Mouse (Mus musculus) liver, postnatal 0 days (tissue): ENCODE results near the gene Cdk9. TPM values are rescaled to one million over a fixed set of nuclear protein-coding genes. Genes with fewer than 3 reads are reported as not detected.

Experiments used
- ATAC-seq: fragments of 200-750 bp; cut with Nextera tagmentation; 2 replicates; pipeline ENCODE4 v1.8.0; 2017; ENCODE audit warnings: mild to moderate bottlenecking, moderate library complexity
- DNase-seq: peaks from one replicate; pipeline ENCODE4 v3.0.0-alpha.2; 2016
- H3K27ac ChIP-seq: fragments of 300-500 bp; sonication (generic); 2 replicates; pipeline ENCODE4 v1.5.1; 2014; ENCODE audit warnings: antibody characterized with exemption, moderate library complexity, mild to moderate bottlenecking, low read depth
- H3K27me3 ChIP-seq: fragments of 300-500 bp; sonication (generic); 2 replicates; pipeline ENCODE4 v1.6.1; 2014; ENCODE audit warnings: low read length, control low read depth, mixed read lengths; ENCODE audit not compliant: insufficient read depth
- H3K36me3 ChIP-seq: fragments of 300-500 bp; sonication (generic); replicated peaks from 2 replicates; pipeline ENCODE4 v1.6.1; 2014; ENCODE audit warnings: mild to moderate bottlenecking, control low read depth, low read length, moderate library complexity, mixed read lengths; ENCODE audit not compliant: insufficient read depth
- H3K4me1 ChIP-seq: fragments of 300-500 bp; sonication (generic); 2 replicates; pipeline ENCODE4 v1.6.1; 2014; ENCODE audit warnings: antibody characterized with exemption, mild to moderate bottlenecking, control low read depth; ENCODE audit not compliant: insufficient read depth
- H3K4me2 ChIP-seq: fragments of 300-500 bp; sonication (generic); 2 replicates; pipeline ENCODE4 v1.6.1; 2014; ENCODE audit warnings: low read depth, mild to moderate bottlenecking, low read length, moderate library complexity, mixed read lengths
- H3K4me3 ChIP-seq: fragments of 300-500 bp; sonication (generic); 2 replicates; pipeline ENCODE4 v1.5.1; 2014; ENCODE audit warnings: low read depth, low read length
- H3K9ac ChIP-seq: fragments of 300-500 bp; sonication (generic); replicated peaks from 2 replicates; pipeline ENCODE4 v1.6.1; 2014; ENCODE audit warnings: mild to moderate bottlenecking, moderate library complexity
- H3K9me3 ChIP-seq: fragments of 300-500 bp; sonication (generic); 2 replicates; pipeline ENCODE4 v1.6.1; 2016; ENCODE audit warnings: mild to moderate bottlenecking, control low read depth, low read length, mixed read lengths
- CTCF ChIP-seq: sonication (generic); IDR thresholded peaks from 2 replicates; pipeline ENCODE4 v1.5.1; 2016; ENCODE audit warnings: antibody characterized with exemption, low read depth
- EP300 ChIP-seq: IDR thresholded peaks from 2 replicates; pipeline ENCODE4 v1.6.1; 2016; ENCODE audit warnings: antibody characterized with exemption, low read depth, mild to moderate bottlenecking
- WGBS: fragments of 180-500 bp; shearing (Covaris S2); extraction: QIAGEN DNeasy Blood & Tissue Kit; methylation state at CpG from one replicate; pipeline ENCODE4 v1.1.7; 2014; ENCODE audit not compliant: insufficient replicate concordance; 5-methylcytosine and 5-hydroxymethylcytosine counted together
- polyA plus RNA-seq: library from polyadenylated mRNA; unstranded; fragments of >200 nt; fragmentation: Nextera tagmentation; extraction: Ambion mirVana; gene quantifications from 2 replicates; pipeline ENCODE4 v1.2.1, GENCODE M21; 2015

Gene Cdk9
- polyA plus RNA-seq, 1 experiment from 2014 or later: 49.5 TPM

DNA sequence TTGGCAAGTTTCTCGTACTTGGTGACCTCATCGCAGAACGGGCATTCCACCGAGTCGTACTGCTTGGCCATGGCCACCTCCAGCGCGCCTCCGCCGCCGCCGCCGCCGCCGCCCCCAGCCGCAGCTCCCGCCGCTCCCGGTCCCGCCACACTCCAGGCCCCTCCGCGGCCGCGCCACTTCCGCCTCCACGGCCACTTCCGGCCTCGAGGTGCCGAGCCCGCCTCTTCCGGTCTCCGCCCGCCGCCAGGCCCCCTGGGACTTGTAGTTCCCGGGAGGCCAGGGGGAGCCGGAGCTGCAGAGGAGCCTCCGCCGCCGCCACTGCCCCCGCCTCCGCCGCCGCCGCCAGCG lies 316 bp downstream of the Cdk9 start:
- peak; percentile 97 for DNase-seq
- Histone ChIP-seq H3K36me3 (peaks cover 24% of the 10 kb centered on the region), H3K9ac (peak overlapping the region; percentile 90), H3K27me3 (no peaks in the 10 kb centered on the region), H3K4me1 (peaks cover 36% of the 10 kb centered on the region), H3K27ac (peak overlapping the region; percentile 97), H3K4me3 (peak overlapping the region; percentile 89), H3K4me2 (peak overlapping the region; percentile 90), H3K9me3 (no peaks in the 10 kb centered on the region)
- no peak for TF ChIP-seq CTCF
- no peak for TF ChIP-seq EP300
- 1% methylated on average over 42 of the region's 44 CpGs for WGBS
- peak; percentile 85 for ATAC-seq

DNA sequence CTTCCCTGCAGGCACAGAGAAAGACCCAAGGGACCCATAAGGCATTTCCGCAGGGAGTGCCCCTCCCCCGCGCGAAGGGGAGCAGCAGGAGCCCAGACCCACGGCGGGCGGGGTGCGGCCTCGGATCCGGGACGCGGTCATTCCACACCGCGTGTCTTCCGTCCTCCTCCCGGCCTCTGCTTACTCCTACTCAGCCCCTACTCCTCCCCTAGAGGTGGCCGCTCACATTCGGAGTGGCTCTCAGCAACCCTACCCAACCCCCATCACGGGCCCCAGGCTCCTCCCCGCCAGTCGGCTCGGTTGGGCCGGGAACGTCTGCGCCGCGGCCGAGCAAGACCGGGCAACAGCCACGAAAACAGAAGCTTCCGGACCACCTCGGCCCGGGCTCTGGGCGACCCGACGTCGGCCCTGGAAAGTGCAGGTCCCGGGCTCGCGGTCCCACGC lies 746 bp downstream of the Cdk9 start:
- Histone ChIP-seq H3K36me3 (peaks cover 27% of the 10 kb centered on the region), H3K4me2 (peak overlapping the region; percentile 90), H3K27ac (peak overlapping the region; percentile 97), H3K4me3 (peak overlapping the region; percentile 89), H3K9me3 (no peaks in the 10 kb centered on the region), H3K27me3 (no peaks in the 10 kb centered on the region), H3K9ac (peak overlapping the region; percentile 90), H3K4me1 (peaks cover 36% of the 10 kb centered on the region)
- under 1% methylated on average over 35 of the region's 41 CpGs for WGBS
- ATAC-seq (peak; percentile 63), DNase-seq (peak; percentile 86)
- no peak for TF ChIP-seq EP300
- peak; percentile 6; the same call in 1 of the 2 replicates for TF ChIP-seq CTCF

DNA sequence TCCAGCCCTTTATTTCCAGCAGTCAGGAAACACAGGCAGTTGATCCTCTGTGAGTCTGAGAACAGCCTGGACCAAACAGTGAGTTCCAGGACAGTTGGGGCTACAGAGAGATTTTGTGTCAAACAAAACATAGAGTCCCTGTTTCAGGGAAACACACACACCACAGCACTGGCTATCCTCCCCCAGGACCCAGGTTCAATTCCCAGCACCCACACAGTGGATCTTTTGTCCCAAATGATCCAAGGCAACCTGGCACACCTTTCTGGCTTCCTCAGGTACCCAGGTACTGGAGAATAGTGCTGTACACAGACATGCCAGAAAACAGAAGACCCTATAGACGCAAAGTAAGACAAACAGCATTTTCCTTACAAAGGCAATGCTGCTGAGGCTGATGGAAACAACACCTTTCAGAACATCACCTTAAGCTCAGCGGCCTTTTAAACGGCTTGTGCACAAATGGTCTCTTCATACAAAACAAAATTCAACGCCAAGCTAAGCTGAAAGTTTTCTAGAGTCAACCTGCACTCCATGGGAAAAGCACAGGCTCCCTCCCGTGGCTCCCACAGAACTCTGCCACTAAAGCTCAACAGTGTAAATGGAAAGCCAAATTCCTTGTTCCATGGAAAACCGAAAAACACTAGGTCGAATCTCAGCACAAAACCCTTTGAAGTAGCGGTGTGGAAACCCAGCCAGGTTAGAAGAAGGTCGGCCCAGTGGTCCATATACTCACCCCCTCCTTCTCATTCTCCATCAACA lies 1.4 kb downstream of the Cdk9 start:
- peak overlapping the region; percentile 90 for H3K4me2 ChIP-seq
- peaks cover 36% of the 10 kb centered on the region for H3K4me1 ChIP-seq
- H3K27ac ChIP-seq: peak overlapping the region; percentile 97
- H3K9me3 ChIP-seq: no peaks in the 10 kb centered on the region
- TF ChIP-seq EP300: no peak
- TF ChIP-seq CTCF: peak; percentile 29
- ATAC-seq (no peak), DNase-seq (no peak)
- 20% methylated on average over 9 of the region's 9 CpGs for WGBS
- peak overlapping the region; percentile 90 for H3K9ac ChIP-seq
- peak overlapping the region; percentile 89 for H3K4me3 ChIP-seq
- peaks cover 34% of the 10 kb centered on the region for H3K36me3 ChIP-seq
- no peaks in the 10 kb centered on the region for H3K27me3 ChIP-seq

DNA sequence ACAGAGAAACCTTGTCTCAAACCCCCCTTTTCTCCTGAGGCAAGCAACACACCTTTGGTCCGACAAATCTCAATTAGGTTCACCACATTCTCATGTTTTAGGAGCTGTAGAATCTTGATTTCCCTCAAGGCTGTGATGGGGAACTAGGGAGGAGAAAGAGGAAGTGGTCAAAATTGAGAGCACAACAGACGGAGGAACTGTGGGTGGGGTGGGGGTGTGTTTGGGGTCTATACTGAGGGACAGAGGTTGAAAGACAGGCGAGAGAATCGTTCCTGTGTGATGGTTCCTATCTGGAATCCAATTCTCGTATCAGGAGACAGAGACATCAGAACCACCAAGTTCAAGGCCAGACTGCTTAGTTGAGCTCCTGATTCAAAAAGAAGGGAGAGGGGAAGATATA lies 2.5 kb downstream of the Cdk9 start:
- peaks cover 44% of the 10 kb centered on the region for H3K36me3 ChIP-seq
- no peak for TF ChIP-seq CTCF
- DNase-seq (peak; percentile 31), ATAC-seq (no peak)
- H3K4me1 ChIP-seq: peaks cover 35% of the 10 kb centered on the region
- WGBS: 43% methylated on average over 5 of the region's 5 CpGs
- peak overlapping the region; percentile 90; the same call in 1 of the 2 replicates for H3K4me2 ChIP-seq
- H3K27me3 ChIP-seq: no peaks in the 10 kb centered on the region
- no peak overlapping the region for H3K27ac ChIP-seq
- H3K9me3 ChIP-seq: no peaks in the 10 kb centered on the region
- H3K9ac ChIP-seq: no peak overlapping the region
- no peak overlapping the region for H3K4me3 ChIP-seq

DNA sequence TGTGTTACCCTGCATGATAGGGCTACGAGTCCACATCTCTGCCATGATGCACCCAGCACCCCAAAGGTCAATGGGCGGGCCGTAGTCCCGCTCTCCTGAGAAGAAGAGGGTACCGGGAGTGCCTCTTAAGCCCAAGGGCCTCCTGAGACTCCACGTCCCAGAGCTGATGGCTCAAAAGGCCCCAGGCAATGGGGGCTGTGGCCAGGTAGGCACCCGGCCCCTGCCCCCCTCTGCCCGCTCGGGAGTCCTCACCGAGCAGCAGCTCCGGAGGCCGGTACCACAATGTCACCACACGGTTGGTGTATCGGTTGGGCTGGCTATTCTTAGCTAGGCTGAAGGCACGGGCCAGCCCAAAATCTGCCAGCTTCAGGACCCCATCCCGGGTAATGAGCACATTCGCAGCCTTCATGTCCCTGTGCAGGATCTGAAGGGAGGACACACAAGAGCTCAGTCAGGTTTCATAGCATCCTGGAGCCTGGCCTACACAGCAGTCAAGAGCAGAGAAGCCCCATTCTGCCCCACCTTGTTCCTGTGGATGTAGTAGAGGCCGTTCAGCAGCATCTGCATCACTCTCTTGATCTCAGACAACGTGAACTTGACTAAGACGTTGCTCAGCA lies 3.2 kb downstream of the Cdk9 start:
- 85% methylated on average over 20 of the region's 20 CpGs for WGBS
- ATAC-seq (no peak), DNase-seq (no peak)
- Histone ChIP-seq H3K36me3 (peaks cover 52% of the 10 kb centered on the region), H3K9me3 (no peaks in the 10 kb centered on the region), H3K4me2 (no peak overlapping the region), H3K4me3 (no peak overlapping the region), H3K9ac (no peak overlapping the region), H3K27me3 (no peaks in the 10 kb centered on the region), H3K27ac (no peak overlapping the region), H3K4me1 (peaks cover 28% of the 10 kb centered on the region)
- TF ChIP-seq CTCF (no peak), EP300 (no peak)

DNA sequence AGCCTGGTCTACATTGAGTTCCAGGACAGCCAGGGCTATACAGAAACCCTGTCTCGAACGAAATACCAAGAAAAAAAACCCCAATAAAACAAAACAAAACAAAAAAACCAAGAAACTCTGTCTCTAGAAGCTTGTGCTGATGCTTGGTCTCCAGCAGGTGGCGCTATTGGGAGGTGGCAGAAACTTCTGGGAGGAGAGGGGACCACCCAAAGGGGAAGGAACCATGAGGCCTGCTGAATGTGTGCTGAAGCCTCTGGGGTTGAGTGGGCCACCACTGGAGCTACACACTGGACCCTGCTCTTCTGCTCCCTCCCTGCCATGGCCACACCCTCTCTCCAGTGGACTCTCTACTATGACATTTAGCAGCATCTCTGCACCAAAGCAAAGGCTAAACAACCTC lies 4.2 kb downstream of the Cdk9 start:
- 37% methylated on average over 3 of the region's 3 CpGs for WGBS
- Histone ChIP-seq H3K9me3 (no peaks in the 10 kb centered on the region), H3K4me2 (no peak overlapping the region), H3K27ac (no peak overlapping the region), H3K4me3 (no peak overlapping the region), H3K27me3 (no peaks in the 10 kb centered on the region), H3K9ac (no peak overlapping the region), H3K36me3 (peaks cover 56% of the 10 kb centered on the region), H3K4me1 (peaks cover 18% of the 10 kb centered on the region)
- DNase-seq: peak; percentile 83
- TF ChIP-seq CTCF: peak; percentile 92
- TF ChIP-seq EP300: no peak
- no peak for ATAC-seq
